Mouse (Mus musculus): ENCODE measurements at regions not wholly inside any gene's neighbourhood (a gene's known extent, or its start where the extent isn't known, plus 50 kb on each side); places are given as distances from the start of the nearest gene placed in this dataset.

DNA sequence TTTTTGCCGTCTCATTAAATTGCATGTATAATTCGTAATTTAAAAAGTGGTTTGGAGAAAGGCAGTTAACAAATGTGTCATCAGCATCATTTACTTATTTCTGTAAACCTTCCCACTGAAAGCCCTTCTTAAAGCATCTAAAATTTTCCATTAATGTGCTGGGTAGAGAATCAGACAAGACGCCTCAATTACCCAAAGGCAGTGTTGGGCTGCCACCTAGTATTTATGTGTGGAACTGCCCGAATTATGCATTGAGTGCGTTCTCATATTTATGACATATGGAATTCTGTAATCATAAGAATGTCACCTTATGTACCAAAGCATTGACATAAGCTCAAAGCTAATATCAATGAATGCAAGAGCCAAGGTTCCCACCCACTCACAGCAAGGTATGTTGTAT is 300.7 kb downstream of the Pax3 start:
- peak overlapping the region; percentile 7 for H3K27ac ChIP-seq
- peak; percentile 91 for TF ChIP-seq CTCF (conservative IDR thresholded peaks at IDR 0.05)
- H3K4me3 ChIP-seq = no peak overlapping the region; the same call in 1 of the 2 replicates
- peak; percentile 20 to 48 for DNase-seq (ENCODE audit: low spot score in 2 of 2)

DNA sequence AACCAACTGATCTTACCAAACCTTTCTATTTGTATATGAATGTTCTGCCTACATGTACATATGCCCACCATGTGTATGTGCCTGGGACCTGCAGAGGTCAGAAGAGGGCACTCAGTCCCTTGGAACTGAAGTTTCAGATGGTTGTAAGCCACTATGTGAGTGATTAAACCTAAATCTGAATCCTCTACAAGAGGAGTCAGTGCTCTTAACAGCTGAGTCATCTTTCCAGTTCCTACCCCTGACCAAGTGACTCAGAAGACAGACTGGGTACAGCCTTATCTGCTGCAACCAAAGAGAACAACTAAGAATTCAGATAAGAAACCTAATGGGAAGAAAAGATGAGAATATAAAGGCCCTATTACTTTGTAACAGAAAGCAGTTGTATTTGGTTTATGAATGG is 317.9 kb downstream of the Pax3 start:
- no peak for DNase-seq (ENCODE audit: low spot score in 2 of 2)
- H3K27ac ChIP-seq = no peak overlapping the region
- H3K4me3 ChIP-seq = no peak overlapping the region
- TF ChIP-seq CTCF (conservative IDR thresholded peaks at IDR 0.05) = no peak

DNA sequence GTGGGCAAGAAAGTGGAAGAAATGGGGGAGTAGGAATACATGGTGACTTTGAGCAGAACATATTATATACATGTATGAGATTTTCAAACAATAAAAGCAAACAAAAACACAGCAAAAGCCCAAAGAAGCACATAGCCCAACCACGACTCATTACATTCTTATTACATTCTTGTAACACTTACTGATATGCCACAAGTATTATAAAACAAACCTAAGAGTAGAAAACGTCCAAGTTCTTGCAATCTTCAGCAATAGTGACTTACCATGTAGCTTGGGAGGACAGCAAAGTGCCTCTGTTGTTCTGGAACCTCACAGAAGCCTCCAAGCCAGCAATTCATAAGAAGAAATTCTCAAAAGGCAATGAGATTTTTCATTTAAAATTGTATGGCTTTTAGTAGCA is 326.8 kb downstream of the Pax3 start:
- no peak for TF ChIP-seq CTCF (conservative IDR thresholded peaks at IDR 0.05)
- no peak for DNase-seq (ENCODE audit: low spot score in 2 of 2)
- Histone ChIP-seq H3K4me3 (no peak overlapping the region), H3K27ac (no peak overlapping the region)

DNA sequence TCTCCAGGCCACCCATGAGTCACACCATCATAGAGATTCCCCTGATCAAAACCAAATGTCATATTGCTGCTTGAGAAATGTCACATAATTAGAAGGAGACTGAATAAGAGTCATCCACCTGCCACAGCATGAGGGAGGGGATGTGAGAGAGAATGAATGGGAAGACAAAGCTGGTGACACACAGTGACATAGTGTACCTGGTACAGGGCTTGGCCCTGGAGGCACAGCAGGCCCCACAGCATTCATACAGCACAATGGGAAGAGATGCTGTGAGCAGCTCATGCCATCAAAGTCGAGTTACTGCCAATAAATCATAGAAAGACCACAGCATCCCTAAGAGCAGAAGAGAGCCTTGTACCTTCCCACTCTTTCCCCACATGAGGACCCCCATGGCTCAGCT is 327.8 kb downstream of the Pax3 start:
- H3K27ac ChIP-seq = no peak overlapping the region
- TF ChIP-seq CTCF (conservative IDR thresholded peaks at IDR 0.05) = no peak
- DNase-seq (ENCODE audit: low spot score in 2 of 2) = no peak
- H3K4me3 ChIP-seq = no peak overlapping the region

DNA sequence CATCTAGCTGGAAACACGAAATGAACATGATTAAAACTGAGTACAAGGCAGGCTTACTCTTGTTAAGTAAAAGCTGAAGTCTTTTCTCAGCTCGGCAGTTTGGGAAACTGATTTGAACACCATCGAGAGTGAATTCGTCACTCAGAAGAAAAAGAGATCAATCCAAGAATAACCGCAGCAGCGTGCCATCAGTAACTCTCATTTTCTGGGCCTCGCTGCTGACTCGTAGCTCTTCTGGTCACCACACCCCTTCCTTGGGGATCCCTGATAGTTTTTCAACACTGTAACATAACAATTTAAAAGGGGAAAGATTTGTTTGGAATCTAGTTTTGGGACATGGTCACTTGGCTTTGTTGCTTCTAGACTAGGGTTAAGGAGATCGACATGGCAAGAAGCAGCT is 337.0 kb downstream of the Pax3 start:
- DNase-seq (ENCODE audit: low spot score in 2 of 2) = no peak
- TF ChIP-seq CTCF (conservative IDR thresholded peaks at IDR 0.05) = no peak
- no peak overlapping the region for H3K27ac ChIP-seq

DNA sequence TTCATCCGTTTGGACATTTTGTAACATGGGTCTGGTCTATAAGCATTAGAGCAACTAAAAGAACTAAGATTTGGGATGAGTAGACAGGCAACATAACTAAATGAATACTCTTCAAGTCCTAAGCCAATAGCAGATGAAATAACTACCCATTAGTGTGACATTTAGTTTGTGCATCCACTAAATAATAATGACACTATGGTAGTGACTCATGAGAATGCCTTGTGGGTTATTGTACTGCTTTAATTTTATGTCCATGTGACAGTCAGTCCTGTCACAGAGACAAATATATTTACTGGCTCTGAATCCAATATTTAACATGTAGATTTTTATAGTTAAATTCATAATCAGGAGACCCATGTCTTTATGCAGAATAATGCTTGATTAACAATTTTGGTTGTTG is 339.5 kb upstream of the Epha4 start:
- Histone ChIP-seq H3K4me3 (no peak overlapping the region), H3K27ac (no peak overlapping the region)
- no peak for DNase-seq (ENCODE audit: low spot score in 2 of 2)
- TF ChIP-seq CTCF (conservative IDR thresholded peaks at IDR 0.05) = no peak

More for the DNA sequence above, 337.0 kb downstream of the Pax3 start:
- H3K4me3 ChIP-seq = no peak overlapping the region

DNA sequence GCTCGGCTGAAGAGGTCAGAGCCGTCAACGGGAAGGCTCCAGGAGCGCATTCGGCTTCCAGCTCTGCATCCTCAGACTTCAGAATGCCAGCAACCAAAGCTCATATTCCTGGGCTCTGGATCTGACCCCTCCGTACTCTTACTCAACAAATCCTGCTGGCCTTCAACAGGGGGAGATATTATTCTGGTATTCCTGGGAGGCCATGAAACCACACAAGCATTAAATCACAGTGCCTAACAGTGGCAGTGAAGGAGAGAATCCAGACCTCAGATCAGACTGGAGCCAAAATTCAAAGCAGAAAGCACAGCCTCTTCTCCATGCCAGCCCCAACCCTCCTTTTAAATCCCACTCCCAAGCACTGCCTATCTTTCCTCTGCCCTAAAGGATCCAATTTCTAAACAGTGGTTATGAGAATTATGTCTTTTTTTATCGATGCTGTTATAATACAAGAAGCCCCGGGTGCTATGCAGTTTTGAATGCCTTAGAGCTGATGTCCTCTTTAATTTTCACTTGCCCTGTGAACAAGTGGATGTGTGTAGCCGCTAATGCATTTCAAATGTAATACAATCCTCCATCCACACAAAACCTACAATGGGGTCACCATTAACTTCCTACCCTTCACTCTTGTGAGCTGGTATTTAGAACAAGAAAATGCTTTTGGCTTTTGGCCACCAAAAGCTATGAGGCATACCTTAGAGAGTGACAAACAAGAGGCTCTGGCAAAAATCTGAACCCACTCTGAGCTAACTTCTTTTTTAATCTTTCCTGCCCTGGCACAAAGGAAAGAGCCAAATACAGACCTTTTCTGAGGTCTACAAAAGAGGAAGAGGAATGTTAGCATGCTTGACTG is 333.1 kb upstream of the Epha4 start:
- Histone ChIP-seq H3K4me3 (no peak overlapping the region), H3K27ac (no peak overlapping the region)
- no peak for TF ChIP-seq CTCF (conservative IDR thresholded peaks at IDR 0.05)
- DNase-seq (ENCODE audit: low spot score in 2 of 2) = no peak

DNA sequence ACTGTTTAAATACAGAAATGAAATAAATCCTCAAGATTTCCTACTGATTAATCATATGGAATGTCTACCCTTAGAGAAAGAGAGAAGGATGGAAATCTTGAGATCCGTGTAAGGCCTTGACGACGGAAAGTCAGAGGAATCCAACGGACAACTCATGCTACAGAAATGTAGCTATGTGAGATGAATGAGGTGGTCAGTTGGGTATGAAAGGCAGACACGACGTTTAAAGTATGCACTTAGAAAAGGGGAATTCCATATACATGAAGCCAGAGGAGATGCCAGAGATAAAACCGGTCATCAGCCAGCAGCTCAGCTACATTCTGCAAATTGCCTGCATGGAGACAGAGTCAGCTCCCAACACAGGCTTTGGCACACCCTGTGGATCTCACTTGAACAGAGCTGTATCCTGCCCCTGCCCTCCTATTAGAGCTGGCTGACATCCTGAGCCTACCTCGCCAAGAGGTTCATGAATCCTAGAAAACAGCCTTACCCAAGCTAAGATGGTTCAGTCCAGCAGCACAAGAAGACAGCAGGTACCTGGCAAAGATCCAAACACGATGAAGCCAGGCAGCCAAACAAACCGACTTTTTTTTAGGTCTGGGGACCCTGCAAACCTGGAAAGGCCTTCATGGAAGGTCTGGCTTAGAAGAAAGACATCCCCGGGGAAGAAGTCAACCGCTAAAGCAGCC is 331.3 kb upstream of the Epha4 start:
- TF ChIP-seq CTCF (conservative IDR thresholded peaks at IDR 0.05) = no peak
- Histone ChIP-seq H3K27ac (no peak overlapping the region), H3K4me3 (no peak overlapping the region)
- no peak for DNase-seq (ENCODE audit: low spot score in 2 of 2)

DNA sequence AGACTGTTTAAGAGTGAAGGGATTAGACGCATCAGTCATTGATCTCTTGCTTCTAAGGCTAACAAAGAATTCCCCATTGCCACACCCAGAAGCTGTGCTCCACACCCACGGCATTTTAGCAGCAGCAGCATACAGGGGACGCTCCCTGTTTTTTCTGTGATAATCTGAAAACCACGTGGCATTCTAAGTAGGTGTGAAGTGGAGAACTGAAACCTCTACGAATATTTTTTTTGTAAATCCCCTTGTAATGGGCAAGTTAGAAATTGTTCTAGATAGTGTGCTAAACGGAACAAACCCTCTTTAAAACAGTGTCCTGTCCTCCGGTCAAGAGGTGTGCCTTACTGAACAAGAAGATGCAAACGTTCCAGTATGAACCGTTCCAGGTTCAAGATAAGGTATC is 325.8 kb upstream of the Epha4 start:
- TF ChIP-seq CTCF (conservative IDR thresholded peaks at IDR 0.05) = no peak
- DNase-seq (ENCODE audit: low spot score in 2 of 2) = no peak

DNA sequence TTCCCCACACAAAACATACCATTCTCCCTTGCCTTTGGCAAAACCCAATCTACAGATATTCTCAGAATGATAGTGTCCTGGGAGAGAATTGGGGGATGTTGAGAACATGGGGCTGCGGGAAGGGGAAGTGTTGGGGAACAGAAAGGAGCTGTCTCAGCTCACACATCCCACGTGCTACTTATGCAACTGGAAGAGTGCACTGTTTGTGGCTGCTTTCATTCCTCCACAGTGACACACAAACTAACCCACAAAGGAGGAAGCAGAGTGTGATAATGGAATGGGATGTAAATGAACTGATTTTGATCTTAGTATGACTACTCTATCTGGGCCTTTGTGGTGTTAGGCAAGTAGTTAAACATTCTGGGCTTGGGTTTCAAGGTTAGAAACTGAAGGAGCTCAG is 317.3 kb upstream of the Epha4 start:
- TF ChIP-seq CTCF (conservative IDR thresholded peaks at IDR 0.05) = no peak
- DNase-seq (ENCODE audit: low spot score in 2 of 2) = no peak
- Histone ChIP-seq H3K4me3 (no peak overlapping the region), H3K27ac (no peak overlapping the region)

More for the DNA sequence above, 325.8 kb upstream of the Epha4 start:
- Histone ChIP-seq H3K4me3 (no peak overlapping the region), H3K27ac (no peak overlapping the region)

DNA sequence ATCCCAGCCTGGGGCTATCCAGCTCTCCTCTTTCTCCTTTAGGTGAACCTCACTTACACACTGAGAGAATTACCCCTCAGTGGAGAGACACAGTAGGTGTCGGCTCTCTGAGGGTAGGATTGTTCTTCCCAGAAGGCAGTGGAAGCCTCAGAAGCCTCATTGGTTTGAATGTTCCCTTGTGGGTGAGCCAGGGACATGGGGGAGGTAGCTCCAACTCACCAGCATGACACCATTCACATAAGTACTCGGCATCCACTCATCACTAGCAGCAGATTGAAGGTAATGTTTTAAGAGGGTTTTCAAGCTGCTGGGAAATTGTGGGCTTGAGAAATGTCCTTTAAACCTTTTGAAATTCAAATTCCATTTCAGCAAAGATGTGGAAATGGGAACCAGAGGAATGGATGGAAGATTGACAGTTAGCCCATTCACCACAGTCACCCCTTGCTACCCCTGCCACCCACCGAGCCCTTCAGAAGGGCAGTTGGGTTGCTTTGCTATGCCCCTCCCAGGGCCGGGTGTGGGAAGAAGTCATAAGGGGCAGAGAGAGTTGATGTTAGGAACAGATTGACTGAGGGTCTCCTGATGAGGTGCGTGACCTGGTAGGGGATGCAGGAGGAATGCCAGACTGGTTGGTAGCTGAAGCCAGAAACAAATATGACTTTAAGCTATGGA is 310.0 kb upstream of the Epha4 start:
- DNase-seq (ENCODE audit: low spot score in 2 of 2) = peak; percentile 21 to 35
- H3K27ac ChIP-seq = peak overlapping the region; percentile 82
- no peak for TF ChIP-seq CTCF (conservative IDR thresholded peaks at IDR 0.05)
- peak overlapping the region; percentile 13; the same call in 1 of the 2 replicates for H3K4me3 ChIP-seq

DNA sequence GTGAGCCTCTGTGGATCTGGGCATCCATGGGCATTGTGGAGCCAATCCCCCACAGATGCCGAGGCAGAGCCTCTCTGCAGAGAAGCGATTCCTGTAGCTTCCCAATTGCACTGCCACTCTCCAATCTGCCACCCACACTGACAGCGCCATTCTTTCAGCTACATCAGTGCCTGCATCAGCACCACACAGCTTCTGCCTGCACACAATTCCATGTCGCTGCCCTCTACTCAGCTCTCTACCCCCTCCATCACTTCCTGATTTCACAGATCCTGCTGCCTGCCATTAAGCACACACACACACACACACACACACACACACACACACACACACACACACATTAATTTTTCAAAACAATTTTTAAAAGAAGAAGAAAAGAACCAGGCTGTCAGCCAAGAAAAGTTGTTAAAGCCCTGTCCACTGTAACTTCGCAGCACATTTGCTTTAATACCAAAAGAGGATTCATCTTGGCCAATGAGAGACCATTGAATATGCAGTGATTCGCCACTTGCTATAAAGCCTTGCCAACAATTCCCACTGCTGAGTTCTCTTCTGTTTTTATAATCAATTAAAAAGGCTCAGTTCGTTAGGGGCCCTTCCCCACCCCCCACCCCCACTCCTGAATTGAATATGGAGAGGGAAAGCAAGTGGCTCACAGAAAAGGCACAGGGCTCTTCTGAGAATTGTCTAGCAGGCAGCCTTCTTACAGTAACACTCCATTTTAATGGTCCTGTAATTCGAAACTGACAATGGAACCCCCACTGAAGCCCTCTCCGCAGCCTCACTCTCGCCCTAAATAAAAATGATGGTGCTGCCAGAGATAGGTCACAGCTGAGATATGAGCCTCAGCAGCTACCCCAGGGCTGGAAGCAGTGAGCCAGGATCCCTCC is 309.2 kb upstream of the Epha4 start:
- no peak for TF ChIP-seq CTCF (conservative IDR thresholded peaks at IDR 0.05)
- peak overlapping the region; percentile 82 for H3K27ac ChIP-seq
- H3K4me3 ChIP-seq = peak overlapping the region; percentile 13; the same call in 1 of the 2 replicates
- peak; percentile 17 to 50 for DNase-seq (ENCODE audit: low spot score in 2 of 2)
